Mouse (Mus musculus): Measurements from ENCODE around the gene 4930402F06Rik. TPM values are rescaled to one million over a fixed set of nuclear protein-coding genes. Genes with fewer than 3 reads are reported as not detected.

4930402F06Rik gene
- total RNA-seq, 4 experiments from 2014 or later = not detected

GRCm38 (mm10) chr2:35338707-35339106, 58.3 kb downstream of the 4930402F06Rik start:
- DNase-seq (ENCODE audit: low spot score in 2 of 2) = peak; percentile 24 to 44

GRCm38 (mm10) chr2:35338036-35338435, 58.9 kb downstream of the 4930402F06Rik start:
- no peak for DNase-seq (ENCODE audit: low spot score in 2 of 2)

GRCm38 (mm10) chr2:35337419-35337818, 59.6 kb downstream of the 4930402F06Rik start:
- peak; percentile 27 to 32 for DNase-seq (ENCODE audit: low spot score in 2 of 2)

DNA sequence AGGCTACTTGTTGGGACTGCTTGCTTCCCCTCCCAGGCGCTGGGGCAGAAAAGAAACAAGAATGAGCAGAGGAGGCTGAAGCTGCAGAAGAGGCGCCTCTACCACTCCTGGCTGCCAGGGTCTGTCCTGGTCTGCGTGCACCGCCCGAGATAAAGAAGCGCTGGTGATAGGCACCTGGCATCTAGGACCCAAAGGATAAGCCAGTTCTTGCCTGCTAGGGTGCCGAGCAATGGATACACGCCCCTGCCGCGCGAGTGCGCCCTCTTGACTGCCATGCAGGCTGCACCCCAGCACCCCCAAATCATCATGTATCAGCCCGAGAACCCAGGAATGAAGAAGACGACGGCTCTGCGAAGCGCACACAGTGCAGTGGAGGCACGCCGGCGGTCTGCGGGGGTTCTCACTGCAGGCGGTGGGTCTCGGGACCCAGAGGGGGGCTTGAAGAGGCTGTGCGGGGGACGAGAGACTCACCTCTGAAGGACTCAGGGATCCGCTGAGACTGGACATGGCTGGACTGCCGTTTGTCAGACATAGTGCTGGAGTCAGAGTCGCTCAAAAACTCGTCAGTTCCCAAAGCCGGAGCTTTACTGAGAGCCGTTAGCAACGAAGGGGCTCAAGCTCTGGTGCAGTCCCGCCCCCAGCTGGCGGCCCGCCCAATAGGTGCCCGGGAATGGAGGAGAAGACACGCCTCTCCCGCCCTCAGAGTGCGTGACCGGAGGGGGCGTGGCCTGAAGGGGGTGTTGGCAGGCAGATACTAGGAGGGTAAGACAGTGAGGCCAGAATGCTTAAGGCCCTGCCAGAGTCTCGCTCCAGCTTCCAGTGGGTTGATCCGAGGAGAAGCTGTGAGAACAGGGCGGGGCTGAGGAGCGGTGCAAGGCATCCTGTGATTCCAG, 60.3 kb downstream of the 4930402F06Rik start, which contains the start of gene Stom:
Gene Stom, minus strand, starts transcription at position 589 of the 893 bp plus-strand sequence.
- peak; percentile 99 to 100 for DNase-seq (ENCODE audit: low spot score in 2 of 2)

DNA sequence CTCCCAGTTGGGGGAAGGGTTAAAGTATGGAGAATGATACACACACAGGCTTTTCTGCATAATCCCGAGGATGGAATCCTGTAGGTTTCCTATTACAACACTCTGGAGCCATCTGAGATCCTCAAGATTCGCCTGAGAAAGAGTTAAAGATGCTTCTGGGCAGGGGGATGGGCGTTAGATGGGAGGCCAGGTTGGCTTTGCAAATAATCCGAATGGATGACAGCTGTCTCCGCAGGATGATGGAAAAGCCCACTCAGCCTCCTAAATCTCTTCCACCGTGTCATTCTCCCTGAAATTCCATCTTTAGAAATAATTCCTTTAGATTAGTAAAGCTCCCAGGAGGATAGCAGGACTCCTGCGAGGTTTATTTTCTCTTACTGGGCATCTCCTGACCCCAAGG, 61.4 kb downstream of the 4930402F06Rik start:
- DNase-seq (ENCODE audit: low spot score in 2 of 2) = no peak

DNA sequence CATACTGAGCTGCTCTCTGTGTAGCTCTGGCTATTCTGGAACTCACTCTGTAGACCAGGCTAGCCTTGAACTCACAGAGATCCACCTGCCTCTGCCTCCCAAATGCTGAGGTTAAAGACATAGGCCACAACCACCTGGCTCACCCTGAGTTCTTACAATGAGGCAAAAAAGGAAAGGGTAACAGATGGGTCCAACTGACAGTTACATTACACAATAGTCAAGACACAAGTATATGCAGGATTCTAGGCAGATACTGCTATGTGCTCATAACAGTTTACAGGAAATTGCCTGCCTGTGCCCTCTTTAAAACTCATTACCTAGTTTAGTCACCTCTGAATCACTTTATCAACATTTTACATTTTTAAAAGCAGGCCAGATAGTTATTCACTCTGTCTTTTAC, 63.3 kb downstream of the 4930402F06Rik start:
- DNase-seq (ENCODE audit: low spot score in 2 of 2) = no peak

- no peak for DNase-seq (ENCODE audit: low spot score in 2 of 2)
Observed at GRCm38 (mm10) chr2:35331205-35331604, 65.8 kb downstream of the 4930402F06Rik start.

GRCm38 (mm10) chr2:35329061-35329460, 67.9 kb downstream of the 4930402F06Rik start:
- DNase-seq (ENCODE audit: low spot score in 2 of 2) = no peak

DNA sequence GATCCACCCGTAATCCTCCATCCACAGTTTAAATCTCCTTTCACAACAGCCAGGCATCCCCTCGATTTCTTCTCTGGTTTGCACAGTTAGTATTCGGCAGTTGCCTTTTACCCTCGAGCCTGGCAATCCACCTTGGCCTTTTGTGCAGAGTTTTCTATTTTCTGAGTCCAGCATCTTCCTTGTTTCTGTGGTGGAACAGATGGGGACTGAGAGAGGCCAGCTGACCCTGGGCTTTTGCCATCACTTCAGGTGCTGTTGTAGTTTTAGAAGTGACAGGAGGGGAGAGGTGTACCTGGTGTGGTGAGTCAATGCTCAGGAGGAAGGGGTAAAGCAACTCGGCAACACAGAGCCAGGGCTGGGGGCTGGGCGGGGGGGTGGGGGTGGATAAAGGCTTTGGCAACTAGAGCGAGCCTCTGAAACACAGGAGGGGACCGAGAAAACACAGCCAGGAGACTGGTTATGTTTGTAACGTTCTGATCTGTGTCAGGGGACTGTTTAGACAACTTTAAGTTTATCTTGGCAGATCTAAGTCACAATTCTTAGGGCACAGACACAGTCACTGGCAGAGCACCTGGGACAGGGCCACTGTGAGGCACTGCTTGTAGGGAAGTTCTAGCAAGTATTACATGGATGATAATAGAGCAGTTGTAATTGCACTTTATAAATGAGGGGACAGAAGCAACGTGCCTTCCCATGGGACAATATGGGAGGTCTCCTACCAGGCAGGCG, 68.7 kb downstream of the 4930402F06Rik start:
- DNase-seq (ENCODE audit: low spot score in 2 of 2) = no peak

DNA sequence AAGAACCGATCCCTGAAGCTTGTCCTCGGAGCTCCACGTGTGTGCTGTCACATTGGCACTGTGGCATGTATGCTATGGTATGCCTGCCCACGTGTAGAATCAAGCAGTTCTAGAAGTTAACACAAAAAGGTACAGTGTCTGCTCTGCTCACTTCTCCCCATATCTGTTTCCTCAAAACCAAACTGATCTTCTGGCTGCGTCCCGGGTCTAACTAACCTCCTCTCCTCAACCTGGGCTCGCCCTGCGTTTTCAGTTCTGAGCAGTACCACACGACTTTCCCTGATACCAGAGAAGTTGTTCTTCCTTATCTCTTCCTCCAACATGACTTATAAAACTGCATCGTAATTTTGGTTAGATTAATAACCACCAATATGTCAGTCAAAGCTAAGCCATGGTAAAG, 69.4 kb downstream of the 4930402F06Rik start:
- no peak for DNase-seq (ENCODE audit: low spot score in 2 of 2)

DNA sequence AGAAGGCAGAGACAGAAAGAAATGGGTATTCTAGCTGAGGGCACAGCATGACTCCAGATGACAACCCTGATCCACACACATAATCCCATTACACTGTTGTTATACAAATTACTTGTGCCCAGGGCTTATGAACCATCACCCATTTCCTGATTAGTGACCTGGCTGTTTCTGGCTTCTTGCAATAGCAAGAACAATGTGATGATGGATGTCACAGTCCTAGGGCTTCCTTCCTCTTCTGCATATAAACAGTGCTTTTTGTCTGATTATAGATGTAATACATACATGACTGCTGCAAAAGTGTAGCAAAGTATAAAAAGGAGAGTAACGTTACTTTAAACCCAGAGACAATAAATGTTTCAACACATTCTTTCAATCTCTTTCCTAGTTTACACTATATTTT, 70.0 kb downstream of the 4930402F06Rik start:
- no peak for DNase-seq (ENCODE audit: low spot score in 2 of 2)

GRCm38 (mm10) chr2:35325930-35326329, 71.0 kb downstream of the 4930402F06Rik start:
- DNase-seq (ENCODE audit: low spot score in 2 of 2) = no peak

Other genes with a start within 250 kb of the 4930402F06Rik start
- 10 to 100 TPM; 70.2 to 83.8 (median 76.1) TPM for gene Rab14, start 196.1 kb downstream of the 4930402F06Rik start, total RNA-seq (2022)
- 100 to 1,000 TPM; 276 to 604 (median 428) TPM for gene Gsn, start 140.8 kb downstream of the 4930402F06Rik start, total RNA-seq (2022)
- 10 to 100 TPM; 25.3 to 27.8 (median 26.6) TPM for gene Stom, start 60.2 kb downstream of the 4930402F06Rik start, total RNA-seq (2022)
- not detected for gene 4930568D16Rik, start 29.4 kb downstream of the 4930402F06Rik start, total RNA-seq (2022)
- 1 to 10 TPM; 3.3 to 5.5 (median 4.0) TPM for gene Ggta1, start 66.1 kb upstream of the 4930402F06Rik start, total RNA-seq (2022)
- gene Dab2ip, start 161.1 kb upstream of the 4930402F06Rik start, total RNA-seq (2022) = 10 to 100 TPM; 38.2 to 71.8 (median 40.3) TPM

All from gastrocnemius, adult 8-10 months (tissue).